ENCODE assay signal across 8 mouse cellular contexts in genomic region chr7:140903212-140903611, GRCm38 (mm10). TPM values are rescaled to one million over a fixed set of nuclear protein-coding genes. Genes with fewer than 3 reads are reported as not detected.
A peak's percentile ranks its signal among the peaks of the same experiment; 100 is the strongest.
DNase-seq lines count a peak whose midpoint lies in the region; ATAC-seq and TF ChIP-seq lines count a peak whose summit lies in the region.

No protein-coding gene starts in this region.

- H3K4me2 ChIP-seq in forebrain, embryonic 16.5 days (ENCODE audit: low read length), result no peak overlapping the region
- no peak overlapping the region for H3K4me2 ChIP-seq in hindbrain, postnatal 0 days (ENCODE audit: low read depth, low read length)

- H3K9me3 ChIP-seq in forebrain, embryonic 16.5 days (ENCODE audit: control insufficient read depth, low read length), result no peaks in the 10 kb centered on the region
- no peaks in the 10 kb centered on the region for H3K9me3 ChIP-seq in hindbrain, postnatal 0 days (ENCODE audit: low read length)

- 0 out of 2 replicates have a peak, but pooled peaks cover 4% of the 10 kb centered on the region for H3K4me1 ChIP-seq in forebrain, embryonic 16.5 days (replicated peaks; ENCODE audit: control insufficient read depth, insufficient read depth, low read length)
- H3K4me1 ChIP-seq in hindbrain, postnatal 0 days (ENCODE audit: insufficient read depth, low read length), result no peaks in the 10 kb centered on the region

- 0 out of 2 replicates have a peak, but pooled peaks have one; percentile 28 for ATAC-seq in forebrain, embryonic 16.5 days
- ATAC-seq in hindbrain, postnatal 0 days, result peak; percentile 73
- ATAC-seq in megakaryocyte-erythroid progenitor cell, adult 5-6 weeks (replicated peaks; ENCODE audit: low FRiP score, low TSS enrichment, poor library complexity, severe bottlenecking), result peak; percentile 63

- no peaks in the 10 kb centered on the region for H3K36me3 ChIP-seq in forebrain, embryonic 16.5 days (ENCODE audit: control insufficient read depth, insufficient read depth)
- H3K36me3 ChIP-seq in hindbrain, postnatal 0 days (ENCODE audit: insufficient read depth, low read length), result peaks cover 7% of the 10 kb centered on the region

- H3K27ac ChIP-seq in forebrain, embryonic 16.5 days (ENCODE audit: low read length), result no peak overlapping the region
- H3K27ac ChIP-seq in hindbrain, postnatal 0 days, result no peak overlapping the region

- DNase-seq in MN1 (ENCODE audit: low spot score), result peak; percentile 77
- DNase-seq in cerebellum, adult 11-12 months, result peak; percentile 57
- peak; percentile 82 for DNase-seq in hindbrain, postnatal 0 days (ENCODE audit: low spot score)
- peak; percentile 40 to 80 for DNase-seq in left cerebral cortex, postnatal 10 days (ENCODE audit: extremely low spot score in 1 of 2, low spot score in 2 of 2)
- peak; percentile 80 for DNase-seq in right cerebral cortex, postnatal 14 days
- DNase-seq in urinary bladder, postnatal 4 days (ENCODE audit: low spot score in 2 of 2), result peak; percentile 66 to 85

- no peak overlapping the region for H3K4me3 ChIP-seq in forebrain, embryonic 16.5 days (replicated peaks; ENCODE audit: low read length)
- no peak overlapping the region for H3K4me3 ChIP-seq in hindbrain, postnatal 0 days (ENCODE audit: low read length)

- H3K9ac ChIP-seq in forebrain, embryonic 16.5 days (replicated peaks; ENCODE audit: low read depth, low read length), result no peak overlapping the region
- no peak overlapping the region for H3K9ac ChIP-seq in hindbrain, postnatal 0 days (replicated peaks; ENCODE audit: low read length)

- 24% methylated on average over 13 of the region's 13 CpGs for WGBS in forebrain, embryonic 16.5 days
- WGBS in hindbrain, postnatal 0 days, result 21% methylated on average over 13 of the region's 13 CpGs

- peak; percentile 96 for TF ChIP-seq CTCF in hindbrain, postnatal 0 days (IDR thresholded peaks at IDR 0.05; ENCODE audit: low read depth)

- intact Hi-C loops in left cerebral cortex, postnatal 10 days (cut with DNase I), result loop anchor here (2.0 kb wide), 1 partner anchor 58 kb away; the partner anchor contains the start of gene Scgb1c1

- H3K27me3 ChIP-seq in forebrain, embryonic 16.5 days (replicated peaks; ENCODE audit: control insufficient read depth, insufficient read depth, low read length), result no peaks in the 10 kb centered on the region
- H3K27me3 ChIP-seq in hindbrain, postnatal 0 days (ENCODE audit: insufficient read depth, low read length), result no peaks in the 10 kb centered on the region

RNA-seq across cellular contexts. Expression of gene Cox8b, which starts 3.0 kb away (rescaled TPM):
- not detected in 2 replicates for polyA plus RNA-seq in forebrain, embryonic 16.5 days (2015; fragmentation: Nextera tagmentation; extraction: Ambion mirVana)
- not detected in 2 replicates for total RNA-seq in hindbrain, postnatal 0 days (2014; rRNA removed)
- not detected in 2 replicates for polyA plus RNA-seq in hindbrain, postnatal 0 days (2015; fragmentation: Nextera tagmentation; extraction: Ambion mirVana)
- not detected for total RNA-seq in left cerebral cortex, postnatal 10 days (2021)
- total RNA-seq in megakaryocyte-erythroid progenitor cell, adult 5-6 weeks (2014; fragmentation: Nextera tagmentation), result not detected in 2 replicates
- total RNA-seq in megakaryocyte-erythroid progenitor cell, adult 5-6 weeks (2017), result not detected in 2 replicates

RNA-seq across cellular contexts. Expression of gene Nlrp6, which starts 17.5 kb away (rescaled TPM):
- 0.68 and 0.71 TPM in 2 replicates for polyA plus RNA-seq in forebrain, embryonic 16.5 days (2015; fragmentation: Nextera tagmentation; extraction: Ambion mirVana)
- total RNA-seq in hindbrain, postnatal 0 days (2014; rRNA removed), result 1.1 and 1.6 TPM in 2 replicates
- 0.61 and 0.78 TPM in 2 replicates for polyA plus RNA-seq in hindbrain, postnatal 0 days (2015; fragmentation: Nextera tagmentation; extraction: Ambion mirVana)
- under 1 TPM; 0.39 to 0.67 TPM for total RNA-seq in left cerebral cortex, postnatal 10 days (2021)
- 0.52 TPM in 1 of 2 replicates, not detected in the other for total RNA-seq in megakaryocyte-erythroid progenitor cell, adult 5-6 weeks (2014; fragmentation: Nextera tagmentation)
- total RNA-seq in megakaryocyte-erythroid progenitor cell, adult 5-6 weeks (2017), result not detected in 2 replicates

RNA-seq across cellular contexts. Expression of gene Sirt3, which starts 21.1 kb away (rescaled TPM):
- 29.5 and 38.5 TPM in 2 replicates for polyA plus RNA-seq in forebrain, embryonic 16.5 days (2015; fragmentation: Nextera tagmentation; extraction: Ambion mirVana)
- 56.3 and 71.6 TPM in 2 replicates for total RNA-seq in hindbrain, postnatal 0 days (2014; rRNA removed)
- polyA plus RNA-seq in hindbrain, postnatal 0 days (2015; fragmentation: Nextera tagmentation; extraction: Ambion mirVana), result 74.6 and 75.6 TPM in 2 replicates
- total RNA-seq in left cerebral cortex, postnatal 10 days (2021), result 10 to 100 TPM; 52.5 to 53.0 TPM
- 27.7 and 32.4 TPM in 2 replicates for total RNA-seq in megakaryocyte-erythroid progenitor cell, adult 5-6 weeks (2014; fragmentation: Nextera tagmentation)
- total RNA-seq in megakaryocyte-erythroid progenitor cell, adult 5-6 weeks (2017), result 18.2 and 23.4 TPM in 2 replicates

RNA-seq across cellular contexts. Expression of gene Psmd13, which starts 21.4 kb away (rescaled TPM):
- polyA plus RNA-seq in forebrain, embryonic 16.5 days (2015; fragmentation: Nextera tagmentation; extraction: Ambion mirVana), result 272 and 303 TPM in 2 replicates
- total RNA-seq in hindbrain, postnatal 0 days (2014; rRNA removed), result 104 and 113 TPM in 2 replicates
- polyA plus RNA-seq in hindbrain, postnatal 0 days (2015; fragmentation: Nextera tagmentation; extraction: Ambion mirVana), result 259 and 275 TPM in 2 replicates
- total RNA-seq in left cerebral cortex, postnatal 10 days (2021), result 100 to 1,000 TPM; 144 to 153 TPM
- 86.3 and 118 TPM in 2 replicates for total RNA-seq in megakaryocyte-erythroid progenitor cell, adult 5-6 weeks (2014; fragmentation: Nextera tagmentation)
- total RNA-seq in megakaryocyte-erythroid progenitor cell, adult 5-6 weeks (2017), result 169 and 203 TPM in 2 replicates

RNA-seq across cellular contexts. Expression of gene Pgghg, which starts 38.0 kb away (rescaled TPM):
- polyA plus RNA-seq in forebrain, embryonic 16.5 days (2015; fragmentation: Nextera tagmentation; extraction: Ambion mirVana), result 8.9 and 10.1 TPM in 2 replicates
- total RNA-seq in hindbrain, postnatal 0 days (2014; rRNA removed), result 16.3 and 16.6 TPM in 2 replicates
- polyA plus RNA-seq in hindbrain, postnatal 0 days (2015; fragmentation: Nextera tagmentation; extraction: Ambion mirVana), result 6.7 and 7.5 TPM in 2 replicates
- total RNA-seq in left cerebral cortex, postnatal 10 days (2021), result 1 to 10 TPM; 2.4 to 3.9 TPM
- total RNA-seq in megakaryocyte-erythroid progenitor cell, adult 5-6 weeks (2014; fragmentation: Nextera tagmentation), result 12.2 and 18.7 TPM in 2 replicates
- total RNA-seq in megakaryocyte-erythroid progenitor cell, adult 5-6 weeks (2017), result 6.1 and 7.2 TPM in 2 replicates
